Comparison of ENCODE assay signal across 8 mouse cellular contexts in genomic region chr13:112088312-112088771, GRCm38 (mm10).
DNase-seq lines count a peak whose midpoint lies in the region; ATAC-seq lines count a peak whose summit lies in the region.

No protein-coding gene starts in this region.

- peak; percentile 74 for ATAC-seq in liver, embryonic 11.5 days (replicated peaks; ENCODE audit: low FRiP score)
- peak; percentile 64; the same call in 1 of the 2 replicates for ATAC-seq in stomach, embryonic 14.5 days (ENCODE audit: insufficient number of reproducible peaks, insufficient read depth, low FRiP score, low read depth)

- no peaks in the 10 kb centered on the region for H3K9me3 ChIP-seq in liver, embryonic 11.5 days (ENCODE audit: control insufficient read depth, low read length)
- no peaks in the 10 kb centered on the region for H3K9me3 ChIP-seq in stomach, embryonic 14.5 days (ENCODE audit: control insufficient read depth, low read depth, low read length)

- 16% methylated on average over 5 of the region's 5 CpGs for WGBS in liver, embryonic 11.5 days
- WGBS in stomach, embryonic 14.5 days = 12% methylated on average over 5 of the region's 5 CpGs

- no peaks in the 10 kb centered on the region for H3K36me3 ChIP-seq in liver, embryonic 11.5 days (ENCODE audit: control insufficient read depth, insufficient read depth, low read length)
- H3K36me3 ChIP-seq in stomach, embryonic 14.5 days (ENCODE audit: control insufficient read depth, insufficient read depth, low read length) = no peaks in the 10 kb centered on the region

- H3K4me2 ChIP-seq in liver, embryonic 11.5 days = no peak overlapping the region
- no peak overlapping the region for H3K4me2 ChIP-seq in stomach, embryonic 14.5 days (replicated peaks; ENCODE audit: low read depth, low read length)

- peak overlapping the region; percentile 21; the same call in 1 of the 2 replicates for H3K27ac ChIP-seq in liver, embryonic 11.5 days (ENCODE audit: low read depth, low read length)
- H3K27ac ChIP-seq in stomach, embryonic 14.5 days (ENCODE audit: low read length) = no peak overlapping the region

- intact Hi-C loops in heart, postnatal 10 days (cut with DNase I) = loop anchor here (5.0 kb wide), 3 partner anchors 169 to 301 kb away; partner anchors contain the start of gene Map3k1

- H3K9ac ChIP-seq in liver, embryonic 11.5 days (ENCODE audit: low read depth, low read length) = no peak overlapping the region
- H3K9ac ChIP-seq in stomach, embryonic 14.5 days (replicated peaks; ENCODE audit: low read depth, low read length) = no peak overlapping the region

- H3K27me3 ChIP-seq in liver, embryonic 11.5 days (replicated peaks; ENCODE audit: control insufficient read depth, insufficient read depth, low read length) = no peaks in the 10 kb centered on the region
- H3K27me3 ChIP-seq in stomach, embryonic 14.5 days (ENCODE audit: control insufficient read depth, insufficient read depth, low read length) = no peaks in the 10 kb centered on the region

- H3K4me1 ChIP-seq in liver, embryonic 11.5 days (replicated peaks; ENCODE audit: control insufficient read depth, insufficient read depth, low read length) = peaks cover 7% of the 10 kb centered on the region; the same call in 1 of the 2 replicates
- H3K4me1 ChIP-seq in stomach, embryonic 14.5 days (ENCODE audit: control insufficient read depth, insufficient read depth, low read length) = peaks cover 23% of the 10 kb centered on the region

- DNase-seq in urinary bladder, postnatal 36 days (ENCODE audit: low spot score in 2 of 2) = peak; percentile 35 to 59
- DNase-seq in urinary bladder, adult 2 months (ENCODE audit: low spot score) = no peak
- peak; percentile 77 for DNase-seq in heart, postnatal 10 days
- no peak for DNase-seq in liver, embryonic 11.5 days (ENCODE audit: low spot score)
- no peak for DNase-seq in gastrocnemius, postnatal 10 days
- no peak for DNase-seq in layer of hippocampus, adult 9-10 months (ENCODE audit: low spot score)
- no peak for DNase-seq in left cerebral cortex, adult 18-20 months (ENCODE audit: low spot score in 2 of 2)

- no peak overlapping the region for H3K4me3 ChIP-seq in liver, embryonic 11.5 days (ENCODE audit: low read depth, low read length)
- H3K4me3 ChIP-seq in stomach, embryonic 14.5 days (ENCODE audit: low read depth, low read length) = no peak overlapping the region

Comparison
In these comparisons a context has a peak if more than half of its experiments do, and no peak if none do; other contexts are left out.
1. DNase-seq: peak in urinary bladder, postnatal 36 days (2 of 2) and heart, postnatal 10 days (2 of 2); none in urinary bladder, adult 2 months (single experiment), liver, embryonic 11.5 days (single experiment), gastrocnemius, postnatal 10 days (single experiment), layer of hippocampus, adult 9-10 months (single experiment) and left cerebral cortex, adult 18-20 months (0 of 2).